Mouse (Mus musculus): ENCODE data around the gene Olfr1014. TPM values are rescaled to one million over a fixed set of nuclear protein-coding genes. Genes with fewer than 3 reads are reported as not detected.

Olfr1014 gene
- not detected in 2 replicates for polyA plus RNA-seq (2016; fragmentation: Nextera tagmentation; extraction: Ambion mirVana)

DNA sequence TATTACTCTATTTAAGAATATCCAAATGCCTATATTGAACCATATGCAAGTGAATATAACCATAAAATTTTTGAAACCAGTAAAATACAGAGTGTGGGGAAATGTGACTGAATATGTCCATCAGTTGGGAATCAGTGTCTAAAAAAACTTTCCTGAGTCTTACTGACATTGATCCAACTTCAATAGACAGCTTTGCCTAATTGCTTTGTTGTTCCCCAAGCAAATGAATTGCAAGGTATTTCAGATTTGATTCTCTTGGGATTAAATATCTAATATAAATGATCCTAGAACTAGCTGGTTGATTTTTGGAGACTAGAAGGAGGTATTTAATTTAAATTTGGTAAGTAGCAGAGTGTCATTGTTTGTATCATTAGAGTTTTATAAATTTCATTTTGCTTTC, at the start of gene Olfr1014:
Olfr1014 (plus strand) TSS at position 301 of the 400 bp plus-strand sequence.
- no peak within 1 kb of the TSS for H3K27ac ChIP-seq
- no peak within 1 kb of the TSS for H3K9ac ChIP-seq
- no peaks in the 10 kb centered on the region for H3K36me3 ChIP-seq
- ATAC-seq (ENCODE audit: insufficient number of reproducible peaks, insufficient read depth, low FRiP score, low TSS enrichment): no peak
- H3K4me1 ChIP-seq: no peaks in the 10 kb centered on the region
- no peak within 1 kb of the TSS for H3K4me2 ChIP-seq (replicated peaks)
- H3K27me3 ChIP-seq: no peaks in the 10 kb centered on the region
- no peak within 1 kb of the TSS for H3K4me3 ChIP-seq
- H3K9me3 ChIP-seq: no peaks in the 10 kb centered on the region

DNA sequence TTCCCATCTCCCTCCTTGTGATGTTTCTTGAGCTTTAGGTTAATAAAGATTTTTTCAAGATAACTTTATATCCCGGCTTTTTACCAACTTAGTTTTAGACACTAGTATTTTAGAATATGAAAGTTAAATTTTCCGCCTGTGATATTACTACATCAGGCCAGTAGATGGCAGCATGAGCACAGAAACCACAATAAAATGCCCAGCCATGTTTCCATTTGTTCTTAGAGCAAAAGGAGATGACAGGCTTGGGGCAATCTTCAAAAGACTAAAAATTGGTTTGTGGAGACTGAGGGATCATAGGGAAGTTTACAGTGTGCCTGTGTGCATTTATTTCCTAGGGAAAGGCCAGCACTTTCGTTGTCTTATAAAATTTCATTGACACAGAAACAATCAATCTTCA, 46.7 kb upstream of the Olfr1014 start:
- Histone ChIP-seq H3K27ac (no peak overlapping the region), H3K9ac (no peak overlapping the region), H3K4me3 (no peak overlapping the region), H3K27me3 (no peaks in the 10 kb centered on the region), H3K9me3 (no peaks in the 10 kb centered on the region), H3K36me3 (no peaks in the 10 kb centered on the region), H3K4me2 (replicated peaks) (no peak overlapping the region), H3K4me1 (no peaks in the 10 kb centered on the region)
- WGBS: 14% methylated on average over 3 of the region's 3 CpGs
- ATAC-seq (ENCODE audit: insufficient number of reproducible peaks, insufficient read depth, low FRiP score, low TSS enrichment): no peak

GRCm38 (mm10) chr2:85753822-85754221, 18.7 kb upstream of the Olfr1014 start:
- ATAC-seq (ENCODE audit: insufficient number of reproducible peaks, insufficient read depth, low FRiP score, low TSS enrichment): no peak
- WGBS: 83% methylated on average over 4 of the region's 4 CpGs
- Histone ChIP-seq H3K4me1 (no peaks in the 10 kb centered on the region), H3K27ac (no peak overlapping the region), H3K36me3 (no peaks in the 10 kb centered on the region), H3K4me2 (replicated peaks) (no peak overlapping the region), H3K9ac (no peak overlapping the region), H3K4me3 (no peak overlapping the region), H3K9me3 (no peaks in the 10 kb centered on the region), H3K27me3 (no peaks in the 10 kb centered on the region)

DNA sequence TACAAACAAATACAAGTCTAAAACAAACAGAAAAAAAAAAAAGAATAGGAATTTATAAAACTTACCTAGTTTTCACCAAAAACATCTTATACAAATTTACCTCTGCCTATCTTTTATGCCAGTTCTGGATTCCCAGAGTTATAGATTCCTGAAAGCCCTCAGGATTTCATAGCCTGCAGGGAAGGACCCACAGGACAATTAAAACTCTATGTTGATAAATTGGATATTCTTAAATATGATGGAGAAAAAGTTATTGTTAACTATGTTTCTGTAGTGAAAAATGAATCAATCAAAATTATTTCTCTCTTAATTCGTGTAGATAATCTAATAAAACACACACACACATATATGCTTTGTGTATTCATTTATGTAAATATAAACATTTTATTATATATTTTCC, 9.8 kb upstream of the Olfr1014 start, which contains the start of gene Olfr1012:
Olfr1012 (minus strand) TSS at position 101 of the 400 bp plus-strand sequence.
- Histone ChIP-seq H3K4me1 (no peaks in the 10 kb centered on the region), H3K9me3 (no peaks in the 10 kb centered on the region), H3K9ac (no peak within 1 kb of the TSS), H3K4me3 (no peak within 1 kb of the TSS), H3K36me3 (no peaks in the 10 kb centered on the region), H3K4me2 (replicated peaks) (no peak within 1 kb of the TSS), H3K27me3 (no peaks in the 10 kb centered on the region), H3K27ac (no peak within 1 kb of the TSS)
- ATAC-seq (ENCODE audit: insufficient number of reproducible peaks, insufficient read depth, low FRiP score, low TSS enrichment): no peak
- 74% methylated on average over 1 of the region's 1 CpGs for WGBS

DNA sequence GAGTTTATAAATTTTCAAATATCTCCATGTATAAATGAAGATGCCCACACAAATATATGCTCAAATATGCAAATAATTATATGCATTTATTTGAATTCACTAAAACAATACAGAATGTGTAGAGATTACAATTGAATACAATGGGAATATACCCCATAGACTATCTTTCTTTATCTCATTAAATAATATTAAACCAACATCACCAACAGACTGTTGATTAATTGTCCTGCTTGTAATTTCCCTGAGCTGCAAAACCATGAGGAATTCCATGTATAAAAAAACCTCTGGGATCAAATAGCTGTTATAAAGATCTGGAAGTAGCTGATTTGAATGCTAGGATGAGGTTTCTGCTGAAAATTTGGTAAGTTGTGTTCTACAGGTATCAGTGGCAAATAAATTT, 5.7 kb upstream of the Olfr1014 start, which contains the start of gene Olfr1013:
Olfr1013 (plus strand) TSS at position 301 of the 400 bp plus-strand sequence.
- no peak for ATAC-seq (ENCODE audit: insufficient number of reproducible peaks, insufficient read depth, low FRiP score, low TSS enrichment)
- no peaks in the 10 kb centered on the region for H3K36me3 ChIP-seq
- no peak within 1 kb of the TSS for H3K4me3 ChIP-seq
- H3K4me1 ChIP-seq: no peaks in the 10 kb centered on the region
- no peak within 1 kb of the TSS for H3K9ac ChIP-seq
- no peaks in the 10 kb centered on the region for H3K9me3 ChIP-seq
- no peaks in the 10 kb centered on the region for H3K27me3 ChIP-seq
- no peak within 1 kb of the TSS for H3K4me2 ChIP-seq (replicated peaks)
- H3K27ac ChIP-seq: no peak within 1 kb of the TSS

DNA sequence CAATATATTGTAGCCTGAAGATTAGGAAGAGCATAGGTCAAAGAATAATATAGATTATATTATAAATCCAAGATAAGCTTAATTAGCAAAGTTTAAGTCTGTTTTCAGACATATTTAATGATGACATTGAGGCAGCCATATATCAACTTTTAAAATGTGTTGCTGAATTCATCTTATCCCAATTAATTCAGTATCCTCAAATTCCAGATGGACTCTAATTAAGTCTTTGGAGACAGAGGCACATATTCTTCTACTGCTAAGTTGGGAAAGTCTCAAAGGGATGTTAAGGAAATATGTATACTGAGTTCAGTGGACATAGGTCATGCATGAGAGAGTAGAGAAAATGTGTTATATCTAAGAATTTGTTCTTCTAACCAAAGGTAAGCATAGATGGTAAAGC, 9.2 kb downstream of the Olfr1014 start, which contains the start of gene Olfr1015:
Olfr1015 (plus strand) TSS at position 301 of the 400 bp plus-strand sequence.
- no peak within 1 kb of the TSS for H3K4me2 ChIP-seq (replicated peaks)
- ATAC-seq (ENCODE audit: insufficient number of reproducible peaks, insufficient read depth, low FRiP score, low TSS enrichment): no peak
- H3K36me3 ChIP-seq: no peaks in the 10 kb centered on the region
- H3K27me3 ChIP-seq: no peaks in the 10 kb centered on the region
- H3K4me3 ChIP-seq: no peak within 1 kb of the TSS
- H3K27ac ChIP-seq: no peak within 1 kb of the TSS
- H3K4me1 ChIP-seq: no peaks in the 10 kb centered on the region
- H3K9ac ChIP-seq: no peak within 1 kb of the TSS
- H3K9me3 ChIP-seq: no peaks in the 10 kb centered on the region

GRCm38 (mm10) chr2:85792331-85792730, 19.8 kb downstream of the Olfr1014 start:
- H3K4me2 ChIP-seq (replicated peaks): no peak overlapping the region
- H3K4me3 ChIP-seq: no peak overlapping the region
- H3K9me3 ChIP-seq: no peaks in the 10 kb centered on the region
- no peaks in the 10 kb centered on the region for H3K36me3 ChIP-seq
- H3K4me1 ChIP-seq: no peaks in the 10 kb centered on the region
- no peak overlapping the region for H3K9ac ChIP-seq
- ATAC-seq (ENCODE audit: insufficient number of reproducible peaks, insufficient read depth, low FRiP score, low TSS enrichment): no peak
- WGBS: 37% methylated on average over 2 of the region's 2 CpGs
- H3K27ac ChIP-seq: no peak overlapping the region
- no peaks in the 10 kb centered on the region for H3K27me3 ChIP-seq

DNA sequence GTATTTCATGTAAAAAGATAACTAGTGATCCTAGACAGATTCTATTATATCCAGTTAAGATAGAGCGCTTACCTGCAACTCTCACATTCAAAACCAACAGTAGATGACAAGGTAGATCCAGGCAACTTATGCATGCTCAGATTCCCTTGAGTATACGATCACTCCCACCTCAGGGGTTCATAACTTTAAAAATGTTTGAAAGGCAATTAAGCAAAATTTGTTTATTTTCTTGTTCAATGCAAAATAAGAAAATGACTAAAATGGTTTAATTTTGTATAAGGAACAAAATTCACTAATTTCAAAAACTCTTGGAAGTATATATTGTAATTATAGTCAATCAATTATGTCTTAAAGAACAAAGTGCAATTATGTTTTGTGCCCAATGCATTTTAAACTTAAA, 29.9 kb downstream of the Olfr1014 start, which contains the start of gene Olfr1016:
Olfr1016 (minus strand) TSS at position 101 of the 400 bp plus-strand sequence.
- Histone ChIP-seq H3K4me2 (replicated peaks) (no peak within 1 kb of the TSS), H3K9ac (no peak within 1 kb of the TSS), H3K9me3 (no peaks in the 10 kb centered on the region), H3K27me3 (no peaks in the 10 kb centered on the region), H3K27ac (no peak within 1 kb of the TSS), H3K36me3 (no peaks in the 10 kb centered on the region), H3K4me1 (no peaks in the 10 kb centered on the region), H3K4me3 (no peak within 1 kb of the TSS)
- ATAC-seq (ENCODE audit: insufficient number of reproducible peaks, insufficient read depth, low FRiP score, low TSS enrichment): no peak
- WGBS: 94% methylated on average over 2 of the region's 2 CpGs

- Histone ChIP-seq H3K4me3 (no peak overlapping the region), H3K27ac (no peak overlapping the region), H3K27me3 (no peaks in the 10 kb centered on the region), H3K9ac (no peak overlapping the region), H3K4me1 (no peaks in the 10 kb centered on the region), H3K36me3 (no peaks in the 10 kb centered on the region), H3K9me3 (no peaks in the 10 kb centered on the region), H3K4me2 (replicated peaks) (no peak overlapping the region)
- no peak for ATAC-seq (ENCODE audit: insufficient number of reproducible peaks, insufficient read depth, low FRiP score, low TSS enrichment)
- WGBS: 43% methylated on average over 4 of the region's 4 CpGs
Observed at GRCm38 (mm10) chr2:85804501-85804900, 32.0 kb downstream of the Olfr1014 start.

DNA sequence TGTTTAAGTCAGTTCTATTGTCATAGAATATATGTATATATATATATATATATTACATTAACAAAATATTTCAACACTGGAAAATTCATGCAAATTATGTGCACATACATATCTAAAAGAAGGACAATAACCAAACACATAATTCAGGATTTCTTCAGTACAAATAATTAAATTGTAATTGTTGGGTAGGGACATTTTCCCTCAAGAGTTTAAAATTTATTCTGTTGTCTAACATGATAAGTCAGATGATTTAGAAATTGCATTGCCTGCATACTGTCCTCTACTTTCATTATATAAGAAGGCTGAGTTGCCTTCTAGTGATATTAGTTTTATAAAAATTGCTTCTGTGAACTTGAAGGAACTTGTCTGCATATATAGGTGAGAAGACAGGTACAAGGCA, 45.7 kb downstream of the Olfr1014 start, which contains the start of gene Olfr1018:
Olfr1018 (plus strand) TSS at position 301 of the 400 bp plus-strand sequence.
- no peak for ATAC-seq (ENCODE audit: insufficient number of reproducible peaks, insufficient read depth, low FRiP score, low TSS enrichment)
- H3K4me1 ChIP-seq: no peaks in the 10 kb centered on the region
- no peaks in the 10 kb centered on the region for H3K27me3 ChIP-seq
- no peak within 1 kb of the TSS for H3K4me3 ChIP-seq
- H3K9me3 ChIP-seq: no peaks in the 10 kb centered on the region
- no peak within 1 kb of the TSS for H3K27ac ChIP-seq
- no peaks in the 10 kb centered on the region for H3K36me3 ChIP-seq
- H3K9ac ChIP-seq: no peak within 1 kb of the TSS
- H3K4me2 ChIP-seq (replicated peaks): no peak within 1 kb of the TSS

Other genes with a start within 250 kb of the Olfr1014 start
- not detected in 2 replicates for gene Olfr996, start 193.5 kb upstream of the Olfr1014 start, polyA plus RNA-seq (2016; fragmentation: Nextera tagmentation; extraction: Ambion mirVana)
- not detected in 2 replicates for gene Olfr998, start 183.8 kb upstream of the Olfr1014 start, polyA plus RNA-seq (2016; fragmentation: Nextera tagmentation; extraction: Ambion mirVana)
- gene Olfr1000, start 160.8 kb upstream of the Olfr1014 start, polyA plus RNA-seq (2016; fragmentation: Nextera tagmentation; extraction: Ambion mirVana): not detected in 2 replicates
- not detected in 2 replicates for gene Olfr1002, start 122.0 kb upstream of the Olfr1014 start, polyA plus RNA-seq (2016; fragmentation: Nextera tagmentation; extraction: Ambion mirVana)
- not detected in 2 replicates for gene Olfr154, start 108.3 kb upstream of the Olfr1014 start, polyA plus RNA-seq (2016; fragmentation: Nextera tagmentation; extraction: Ambion mirVana)
- gene Olfr1006, start 93.9 kb upstream of the Olfr1014 start, polyA plus RNA-seq (2016; fragmentation: Nextera tagmentation; extraction: Ambion mirVana): not detected in 2 replicates
- not detected in 2 replicates for gene Olfr1008, start 83.3 kb upstream of the Olfr1014 start, polyA plus RNA-seq (2016; fragmentation: Nextera tagmentation; extraction: Ambion mirVana)
- not detected in 2 replicates for gene Olfr1009, start 57.3 kb upstream of the Olfr1014 start, polyA plus RNA-seq (2016; fragmentation: Nextera tagmentation; extraction: Ambion mirVana)
- not detected in 2 replicates for gene Olfr1012, start 9.9 kb upstream of the Olfr1014 start, polyA plus RNA-seq (2016; fragmentation: Nextera tagmentation; extraction: Ambion mirVana)
- gene Olfr1013, start 5.6 kb upstream of the Olfr1014 start, polyA plus RNA-seq (2016; fragmentation: Nextera tagmentation; extraction: Ambion mirVana): not detected in 2 replicates
- not detected in 2 replicates for gene Olfr1015, start 9.3 kb downstream of the Olfr1014 start, polyA plus RNA-seq (2016; fragmentation: Nextera tagmentation; extraction: Ambion mirVana)
- not detected in 2 replicates for gene Olfr1016, start 29.8 kb downstream of the Olfr1014 start, polyA plus RNA-seq (2016; fragmentation: Nextera tagmentation; extraction: Ambion mirVana)
- gene Olfr1018, start 45.8 kb downstream of the Olfr1014 start, polyA plus RNA-seq (2016; fragmentation: Nextera tagmentation; extraction: Ambion mirVana): not detected in 2 replicates
- not detected in 2 replicates for gene Olfr1019, start 72.8 kb downstream of the Olfr1014 start, polyA plus RNA-seq (2016; fragmentation: Nextera tagmentation; extraction: Ambion mirVana)
- not detected in 2 replicates for gene Olfr1020, start 74.3 kb downstream of the Olfr1014 start, polyA plus RNA-seq (2016; fragmentation: Nextera tagmentation; extraction: Ambion mirVana)
- gene Olfr1022, start 95.9 kb downstream of the Olfr1014 start, polyA plus RNA-seq (2016; fragmentation: Nextera tagmentation; extraction: Ambion mirVana): not detected in 2 replicates
- gene Olfr1023, start 112.9 kb downstream of the Olfr1014 start, polyA plus RNA-seq (2016; fragmentation: Nextera tagmentation; extraction: Ambion mirVana): not detected in 2 replicates
- not detected in 2 replicates for gene Olfr1024, start 132.3 kb downstream of the Olfr1014 start, polyA plus RNA-seq (2016; fragmentation: Nextera tagmentation; extraction: Ambion mirVana)
- gene Olfr1025-ps1, start 142.5 kb downstream of the Olfr1014 start, polyA plus RNA-seq (2016; fragmentation: Nextera tagmentation; extraction: Ambion mirVana): not detected in 2 replicates
- gene Olfr1026, start 148.8 kb downstream of the Olfr1014 start, polyA plus RNA-seq (2016; fragmentation: Nextera tagmentation; extraction: Ambion mirVana): not detected in 2 replicates
- not detected in 2 replicates for gene Olfr1028, start 177.7 kb downstream of the Olfr1014 start, polyA plus RNA-seq (2016; fragmentation: Nextera tagmentation; extraction: Ambion mirVana)
- gene Olfr1029, start 201.2 kb downstream of the Olfr1014 start, polyA plus RNA-seq (2016; fragmentation: Nextera tagmentation; extraction: Ambion mirVana): not detected in 2 replicates
- not detected in 2 replicates for gene Olfr1030, start 206.6 kb downstream of the Olfr1014 start, polyA plus RNA-seq (2016; fragmentation: Nextera tagmentation; extraction: Ambion mirVana)
- not detected in 2 replicates for gene Olfr1031, start 217.6 kb downstream of the Olfr1014 start, polyA plus RNA-seq (2016; fragmentation: Nextera tagmentation; extraction: Ambion mirVana)
- not detected in 2 replicates for gene Olfr1032, start 232.8 kb downstream of the Olfr1014 start, polyA plus RNA-seq (2016; fragmentation: Nextera tagmentation; extraction: Ambion mirVana)
- gene Olfr1033, start 247.9 kb downstream of the Olfr1014 start, polyA plus RNA-seq (2016; fragmentation: Nextera tagmentation; extraction: Ambion mirVana): 0.78 TPM in 1 of 2 replicates, not detected in the other

Measured in embryonic facial prominence, embryonic 12.5 days (tissue).